Mouse (Mus musculus) adrenal gland, adult 8-10 months (tissue): Measurements from ENCODE around the gene Trim23. TPM values are rescaled to one million over a fixed set of nuclear protein-coding genes. Genes with fewer than 3 reads are reported as not detected.
A peak's percentile ranks its signal among the peaks of the same experiment; 100 is the strongest.
"Not testable (repeated sequence)": the region's sequence is repeated elsewhere in the genome, so short reads cannot be mapped to it uniquely, and the experiment has no call there.

Experiments
- DNase-seq: peaks from one replicate; pipeline ENCODE4 v3.0.0; 2022
- total RNA-seq, 4 experiments: library from RNA; stranded (reverse); gene quantifications; 2 replicates each; pipeline ENCODE4 v1.2.4; 2022

Trim23 gene
- total RNA-seq, result 10 to 100 TPM; 19.9 to 23.3 (median 22.0) TPM

- peak; percentile 98 for DNase-seq
Measured at GRCm38 (mm10) chr13:104178650-104179121, at the start of gene Trim23. TSS of gene Trim23 (plus strand) at chr13:104178797.

- DNase-seq, result no peak
Measured at GRCm38 (mm10) chr13:104132561-104132960, 46.0 kb upstream of the Trim23 start.

- no peak for DNase-seq
Measured at GRCm38 (mm10) chr13:104134510-104135085, 44.0 kb upstream of the Trim23 start.

- peak; percentile 52 for DNase-seq
Measured at GRCm38 (mm10) chr13:104139369-104140209, 39.0 kb upstream of the Trim23 start.

DNA sequence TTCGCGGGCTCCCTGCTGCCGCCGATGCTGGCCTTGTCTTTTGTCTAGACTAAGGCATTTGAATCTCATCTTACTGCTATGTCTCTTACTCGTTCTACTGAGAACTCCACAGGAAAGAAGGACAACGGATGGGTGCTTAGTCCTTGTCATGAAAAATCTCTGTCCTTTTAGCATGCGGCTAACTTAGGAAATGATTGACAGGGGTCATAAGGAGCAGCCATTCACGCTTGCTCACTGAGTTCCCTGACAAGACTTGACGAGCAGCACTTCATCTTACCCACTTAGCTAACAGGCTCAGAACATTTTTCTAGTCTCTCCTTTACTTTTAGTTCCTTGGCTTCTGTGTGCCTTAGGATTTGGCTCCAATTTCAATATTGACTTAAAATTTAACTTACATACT lies 33.7 kb upstream of the Trim23 start:
- no peak for DNase-seq

GRCm38 (mm10) chr13:104145646-104146045 lies 33.0 kb upstream of the Trim23 start:
- peak; percentile 9 for DNase-seq

- DNase-seq, result no peak
Measured at GRCm38 (mm10) chr13:104154180-104154579, 24.4 kb upstream of the Trim23 start.

GRCm38 (mm10) chr13:104155106-104155505 lies 23.5 kb upstream of the Trim23 start:
- DNase-seq, result no peak

DNA sequence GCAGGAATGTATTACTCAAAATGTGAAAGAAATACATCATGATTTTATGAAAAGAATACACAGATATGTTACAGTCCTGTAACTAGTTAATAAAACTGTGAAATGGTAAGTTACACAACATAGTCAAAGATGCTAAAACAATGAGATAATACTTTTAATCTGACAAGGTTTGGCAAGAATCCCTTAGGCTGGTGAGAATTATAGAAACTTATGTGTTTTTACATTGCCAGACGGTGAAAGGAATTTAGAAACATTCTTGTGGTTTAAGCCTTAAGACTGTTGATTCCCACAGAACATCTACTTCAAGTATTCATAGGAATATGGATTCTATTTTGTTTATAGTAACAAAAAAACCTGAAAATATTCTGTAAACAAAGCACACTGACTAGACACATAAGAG lies 22.9 kb upstream of the Trim23 start:
- no peak for DNase-seq

DNA sequence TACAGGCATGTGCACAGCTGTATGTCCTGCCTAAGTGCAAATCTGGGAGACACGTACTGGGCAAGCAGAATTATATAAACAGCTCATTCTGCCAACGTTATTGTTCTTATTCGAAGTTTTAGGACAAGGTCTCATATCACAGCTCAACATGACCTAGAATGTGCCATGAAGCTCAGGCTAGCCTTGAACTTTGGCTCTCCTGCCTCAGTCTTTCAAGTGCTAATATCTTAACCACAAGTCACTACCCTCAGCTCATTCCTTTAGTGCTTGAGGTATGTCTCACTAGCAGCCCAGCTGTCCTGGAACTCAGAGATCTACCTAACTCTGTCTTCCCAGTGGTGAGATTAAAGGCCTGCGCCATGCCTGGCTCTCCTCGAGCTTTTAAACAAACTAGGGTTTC lies 6.9 kb upstream of the Trim23 start:
- peak; percentile 12 for DNase-seq

- DNase-seq, result no peak
Measured at GRCm38 (mm10) chr13:104172498-104172897, 6.1 kb upstream of the Trim23 start.

GRCm38 (mm10) chr13:104176874-104177273 lies 1.7 kb upstream of the Trim23 start:
- no peak for DNase-seq

DNA sequence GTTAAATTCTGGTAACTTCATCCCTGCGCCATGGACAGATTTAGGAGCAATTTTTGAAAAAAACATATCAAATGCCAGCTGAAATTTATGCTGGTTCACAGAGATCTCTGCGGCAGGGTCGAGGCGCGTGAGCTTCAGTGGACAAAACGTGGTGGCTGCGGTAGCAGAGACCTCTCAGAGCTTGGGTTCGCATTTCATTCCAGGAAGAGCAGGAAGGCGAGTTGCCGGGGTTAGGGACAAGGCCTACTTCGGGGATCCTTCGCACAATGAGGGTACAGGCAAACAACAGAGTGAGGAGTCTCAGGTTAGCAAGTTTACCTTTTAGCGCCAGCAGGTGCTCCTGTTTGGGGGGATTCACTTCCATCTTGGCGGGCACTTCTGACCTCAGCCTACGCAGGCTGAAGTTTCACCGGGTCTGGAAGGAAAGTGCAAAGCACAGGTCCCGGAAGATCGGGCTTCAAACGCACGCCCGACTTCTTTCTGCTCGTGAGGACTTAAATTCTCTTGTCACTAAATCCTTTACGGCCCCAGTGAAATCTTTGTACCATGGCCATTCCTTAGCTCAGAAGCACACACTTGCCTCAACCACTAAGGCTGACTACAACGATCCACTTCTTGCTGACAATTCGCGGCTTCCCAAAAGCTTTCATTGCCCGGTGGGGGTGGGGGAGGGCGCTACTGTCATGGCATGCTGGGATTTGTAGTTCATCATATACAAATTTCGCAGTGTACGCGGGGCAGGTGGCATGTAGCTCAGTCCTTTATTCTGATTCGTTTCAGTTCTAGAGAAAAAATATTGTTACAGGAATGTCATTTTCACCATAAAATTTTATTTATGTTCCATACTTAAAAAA lies 574 bp upstream of the Trim23 start, which contains the start of gene Trappc13:
Gene Trappc13, minus strand, starts transcription at position 674 of the 854 bp plus-strand sequence.
- DNase-seq, result no peak

GRCm38 (mm10) chr13:104179176-104179888 lies 735 bp downstream of the Trim23 start:
- DNase-seq, result no peak

DNA sequence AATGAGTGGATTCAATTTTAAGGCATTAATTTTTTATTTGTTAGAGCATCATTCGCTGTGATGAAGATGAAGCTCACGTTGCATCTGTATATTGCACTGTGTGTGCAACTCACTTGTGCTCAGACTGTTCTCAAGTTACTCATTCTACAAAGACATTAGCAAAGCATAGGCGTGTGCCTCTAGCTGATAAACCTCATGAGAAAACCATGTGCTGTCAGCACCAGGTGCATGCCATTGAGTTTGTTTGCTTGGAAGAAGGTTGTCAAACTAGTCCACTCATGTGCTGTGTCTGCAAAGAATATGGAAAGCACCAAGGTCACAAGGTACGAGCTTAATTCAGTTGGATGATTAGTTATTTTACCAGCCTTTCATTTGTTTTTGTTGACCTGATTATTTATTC lies 8.8 kb downstream of the Trim23 start:
- DNase-seq, result no peak

DNA sequence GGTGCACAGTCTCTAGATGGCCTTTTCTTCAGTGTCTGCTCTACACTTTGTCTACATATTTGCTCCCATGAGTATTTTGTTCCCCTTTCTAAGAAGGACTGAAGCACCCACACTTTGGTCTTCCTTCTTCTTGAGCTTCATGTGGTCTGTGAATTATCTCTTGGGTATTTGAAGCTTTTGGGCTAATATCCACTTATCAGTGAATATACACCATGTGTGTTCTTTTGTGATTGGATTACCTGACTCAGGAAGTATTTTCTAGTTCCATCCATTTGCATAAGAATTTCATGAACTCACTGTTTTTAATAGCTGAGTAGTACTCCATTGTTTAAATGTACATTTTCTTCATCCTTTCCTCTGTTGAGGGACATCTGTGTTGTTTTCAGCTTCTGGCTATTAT lies 17.3 kb downstream of the Trim23 start:
- not testable (repeated sequence) for DNase-seq

- no peak for DNase-seq
Measured at GRCm38 (mm10) chr13:104204313-104204712, 25.7 kb downstream of the Trim23 start.

DNA sequence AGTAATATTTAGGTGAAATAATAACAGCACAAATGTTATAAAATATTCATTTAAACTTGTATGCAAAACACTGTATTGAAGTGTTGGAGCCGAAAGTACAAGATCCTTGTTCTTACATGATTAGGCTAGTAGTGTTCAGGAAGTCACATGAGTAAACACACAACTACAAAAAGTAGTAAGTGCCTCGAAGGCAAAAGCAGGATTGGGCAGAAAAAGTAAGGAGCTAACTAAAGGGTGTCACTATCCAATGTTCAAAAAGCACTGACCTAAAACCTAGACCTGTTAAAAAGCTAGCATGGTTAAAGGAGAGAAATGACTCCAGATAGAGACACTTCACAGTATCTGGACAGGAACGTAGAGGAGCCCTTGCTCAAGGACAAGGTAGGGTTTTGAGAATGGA lies 48.9 kb downstream of the Trim23 start:
- DNase-seq, result no peak

GRCm38 (mm10) chr13:104228384-104229066 lies 49.9 kb downstream of the Trim23 start, which contains the start of the genes Cenpk and Ppwd1:
TSS of gene Cenpk (plus strand) at chr13:104228611.
TSS of gene Ppwd1 (minus strand) at chr13:104228843.
- peak; percentile 94 for DNase-seq

GRCm38 (mm10) chr13:104229181-104229580 lies 50.6 kb downstream of the Trim23 start:
- DNase-seq, result no peak
